Mouse (Mus musculus): ENCODE data around the gene Inhbc. TPM values are rescaled to one million over a fixed set of nuclear protein-coding genes. Genes with fewer than 3 reads are reported as not detected.

Gene Inhbc
- total and polyA plus RNA-seq, 3 experiments: not detected

GRCm38 (mm10) chr10:127338930-127339682 lies 31.1 kb downstream of the Inhbc start:
- intact Hi-C loops (cut with DNase I): no loop called here

GRCm38 (mm10) chr10:127337536-127338099 lies 32.6 kb downstream of the Inhbc start:
- Histone ChIP-seq H3K27ac (no peak overlapping the region), H3K27me3 (ENCODE audit: control insufficient read depth, insufficient read depth, low read length) (peaks cover 3% of the 10 kb centered on the region; the same call in 1 of the 2 replicates), H3K79me2 (replicated peaks; ENCODE audit: control insufficient read depth, insufficient read depth, low read length) (no peaks in the 10 kb centered on the region), H3K4me3 (no peak overlapping the region), H3K9ac (ENCODE audit: low read depth, low read length) (no peak overlapping the region), H3K4me1 (ENCODE audit: control insufficient read depth, insufficient read depth, low read length) (peaks cover 2% of the 10 kb centered on the region; the same call in 1 of the 2 replicates), H3K36me3 (ENCODE audit: control insufficient read depth, insufficient read depth, low read length) (no peaks in the 10 kb centered on the region)
- TF ChIP-seq CTCF (IDR thresholded peaks at IDR 0.05) (no peak), EP300 (IDR thresholded peaks at IDR 0.05; ENCODE audit: insufficient read depth, low read depth, low read length) (no peak), POLR2A (IDR thresholded peaks at IDR 0.05; ENCODE audit: insufficient read depth, low read depth, low read length) (no peak)
- WGBS: 71% methylated on average over 6 of the region's 6 CpGs
- DNase-seq: no peak
- intact Hi-C loops (cut with DNase I): no loop called here

More at GRCm38 (mm10) chr10:127338930-127339682, 31.1 kb downstream of the Inhbc start:
- 0 out of 2 replicates have a peak, but pooled peaks have one; percentile 19 for TF ChIP-seq POLR2A (IDR thresholded peaks at IDR 0.05; ENCODE audit: insufficient read depth, low read depth, low read length)
- peak; percentile 98 for TF ChIP-seq CTCF (IDR thresholded peaks at IDR 0.05)
- no peak for TF ChIP-seq EP300 (IDR thresholded peaks at IDR 0.05; ENCODE audit: insufficient read depth, low read depth, low read length)
- Histone ChIP-seq H3K4me3 (peak overlapping the region; percentile 58), H3K9ac (ENCODE audit: low read depth, low read length) (peak overlapping the region; percentile 63), H3K79me2 (replicated peaks; ENCODE audit: control insufficient read depth, insufficient read depth, low read length) (no peaks in the 10 kb centered on the region), H3K27me3 (ENCODE audit: control insufficient read depth, insufficient read depth, low read length) (no peaks in the 10 kb centered on the region; the same call in 1 of the 2 replicates), H3K4me1 (ENCODE audit: control insufficient read depth, insufficient read depth, low read length) (peaks cover 2% of the 10 kb centered on the region; the same call in 1 of the 2 replicates), H3K36me3 (ENCODE audit: control insufficient read depth, insufficient read depth, low read length) (no peaks in the 10 kb centered on the region), H3K27ac (peak overlapping the region; percentile 81)
- peak; percentile 78 to 87 for DNase-seq
- under 1% methylated on average over 31 of the region's 31 CpGs for WGBS

GRCm38 (mm10) chr10:127336952-127337351 lies 33.3 kb downstream of the Inhbc start:
- TF ChIP-seq EP300 (IDR thresholded peaks at IDR 0.05; ENCODE audit: insufficient read depth, low read depth, low read length) (no peak), CTCF (IDR thresholded peaks at IDR 0.05) (no peak), POLR2A (IDR thresholded peaks at IDR 0.05; ENCODE audit: insufficient read depth, low read depth, low read length) (no peak)
- Histone ChIP-seq H3K4me3 (no peak overlapping the region), H3K79me2 (replicated peaks; ENCODE audit: control insufficient read depth, insufficient read depth, low read length) (no peaks in the 10 kb centered on the region), H3K4me1 (ENCODE audit: control insufficient read depth, insufficient read depth, low read length) (no peaks in the 10 kb centered on the region), H3K36me3 (ENCODE audit: control insufficient read depth, insufficient read depth, low read length) (no peaks in the 10 kb centered on the region), H3K27me3 (ENCODE audit: control insufficient read depth, insufficient read depth, low read length) (peaks cover 3% of the 10 kb centered on the region; the same call in 1 of the 2 replicates), H3K27ac (no peak overlapping the region), H3K9ac (ENCODE audit: low read depth, low read length) (no peak overlapping the region)
- WGBS: 50% methylated on average over 5 of the region's 5 CpGs
- no peak for DNase-seq
- intact Hi-C loops (cut with DNase I): loop anchor here (1.0 kb wide), 1 partner anchor 45 kb away; no protein-coding TSS in a partner anchor

- Histone ChIP-seq H3K4me3 (no peak overlapping the region), H3K9ac (ENCODE audit: low read depth, low read length) (no peak overlapping the region), H3K27me3 (ENCODE audit: control insufficient read depth, insufficient read depth, low read length) (peaks cover 3% of the 10 kb centered on the region; the same call in 1 of the 2 replicates), H3K79me2 (replicated peaks; ENCODE audit: control insufficient read depth, insufficient read depth, low read length) (no peaks in the 10 kb centered on the region), H3K4me1 (ENCODE audit: control insufficient read depth, insufficient read depth, low read length) (no peaks in the 10 kb centered on the region), H3K36me3 (ENCODE audit: control insufficient read depth, insufficient read depth, low read length) (no peaks in the 10 kb centered on the region), H3K27ac (no peak overlapping the region)
- no peak for TF ChIP-seq EP300 (IDR thresholded peaks at IDR 0.05; ENCODE audit: insufficient read depth, low read depth, low read length)
- peak; percentile 25 for TF ChIP-seq CTCF (IDR thresholded peaks at IDR 0.05)
- TF ChIP-seq POLR2A (IDR thresholded peaks at IDR 0.05; ENCODE audit: insufficient read depth, low read depth, low read length): no peak
- 43% methylated on average over 1 of the region's 1 CpGs for WGBS
- intact Hi-C loops (cut with DNase I): no loop called here
- no peak for DNase-seq
Observed at GRCm38 (mm10) chr10:127335271-127335670, 35.0 kb downstream of the Inhbc start.

GRCm38 (mm10) chr10:127333152-127333551 lies 37.1 kb downstream of the Inhbc start:
- TF ChIP-seq EP300 (IDR thresholded peaks at IDR 0.05; ENCODE audit: insufficient read depth, low read depth, low read length) (no peak), POLR2A (IDR thresholded peaks at IDR 0.05; ENCODE audit: insufficient read depth, low read depth, low read length) (no peak), CTCF (IDR thresholded peaks at IDR 0.05) (peak; percentile 55)
- Histone ChIP-seq H3K27me3 (ENCODE audit: control insufficient read depth, insufficient read depth, low read length) (peaks cover 3% of the 10 kb centered on the region; the same call in 1 of the 2 replicates), H3K36me3 (ENCODE audit: control insufficient read depth, insufficient read depth, low read length) (no peaks in the 10 kb centered on the region), H3K79me2 (replicated peaks; ENCODE audit: control insufficient read depth, insufficient read depth, low read length) (no peaks in the 10 kb centered on the region), H3K4me1 (ENCODE audit: control insufficient read depth, insufficient read depth, low read length) (no peaks in the 10 kb centered on the region), H3K9ac (ENCODE audit: low read depth, low read length) (no peak overlapping the region), H3K4me3 (no peak overlapping the region), H3K27ac (no peak overlapping the region)
- 56% methylated on average over 5 of the region's 5 CpGs for WGBS
- intact Hi-C loops (cut with DNase I): no loop called here
- DNase-seq: no peak
